Mouse (Mus musculus): ENCODE measurements around the gene BC005561. TPM values are rescaled to one million over a fixed set of nuclear protein-coding genes. Genes with fewer than 3 reads are reported as not detected.
A peak's percentile ranks its signal among the peaks of the same experiment; 100 is the strongest.

The BC005561 gene
- polyA plus RNA-seq (2015; fragmentation: Nextera tagmentation; extraction: Ambion mirVana), result 13.2 and 13.3 TPM in 2 replicates

DNA sequence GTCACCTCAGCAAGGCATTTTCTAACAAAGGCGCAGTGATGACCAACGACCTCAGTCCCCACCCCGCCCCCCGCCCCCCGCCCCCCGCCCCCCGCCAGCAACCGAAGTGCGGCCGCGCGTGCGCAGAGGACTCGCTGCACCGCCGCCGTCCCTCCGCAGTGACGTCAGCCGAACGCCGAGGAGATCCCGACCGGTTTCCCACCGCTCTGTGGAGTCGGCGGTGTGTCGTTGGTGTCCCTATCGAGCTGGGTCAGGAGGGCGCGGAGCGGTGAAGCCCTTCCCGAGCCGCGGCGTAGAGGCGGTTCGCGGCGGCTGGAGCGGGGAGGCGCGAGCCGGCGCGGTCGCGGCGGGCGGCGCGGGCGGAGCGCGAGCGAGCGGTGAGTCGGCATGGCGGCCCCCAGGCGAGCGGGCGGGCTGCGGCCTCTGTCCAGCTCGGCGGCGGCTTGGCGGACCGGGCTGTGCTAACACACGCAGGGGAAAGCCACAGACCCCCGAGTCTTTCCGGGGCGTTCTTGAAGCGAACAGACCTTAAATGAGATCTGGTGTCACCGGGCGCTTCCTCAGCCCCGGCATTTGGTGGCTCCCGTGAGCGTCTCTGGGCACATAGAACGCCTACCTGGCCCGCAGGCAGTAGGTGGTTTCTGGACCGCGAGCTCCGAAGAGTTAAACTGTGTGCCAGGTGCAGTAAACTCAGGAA lies at the start of gene BC005561:
Gene BC005561 (plus strand): TSS at position 158 of the 697 bp plus-strand sequence.
- peak within 1 kb of the TSS; percentile 90 for H3K4me3 ChIP-seq
- peaks cover 11% of the 10 kb centered on the region for H3K4me1 ChIP-seq
- peaks cover 5% of the 10 kb centered on the region; the same call in 1 of the 2 replicates for H3K9me3 ChIP-seq
- peak; percentile 95 for ATAC-seq (replicated peaks)
- no peaks in the 10 kb centered on the region for H3K27me3 ChIP-seq (replicated peaks)
- peaks cover 11% of the 10 kb centered on the region for H3K36me3 ChIP-seq (replicated peaks)
- under 1% methylated on average over 82 of the region's 83 CpGs for WGBS
- peak within 1 kb of the TSS; percentile 70 for H3K4me2 ChIP-seq
- H3K27ac ChIP-seq, result peak within 1 kb of the TSS; percentile 94
- H3K9ac ChIP-seq, result peak within 1 kb of the TSS; percentile 73

DNA sequence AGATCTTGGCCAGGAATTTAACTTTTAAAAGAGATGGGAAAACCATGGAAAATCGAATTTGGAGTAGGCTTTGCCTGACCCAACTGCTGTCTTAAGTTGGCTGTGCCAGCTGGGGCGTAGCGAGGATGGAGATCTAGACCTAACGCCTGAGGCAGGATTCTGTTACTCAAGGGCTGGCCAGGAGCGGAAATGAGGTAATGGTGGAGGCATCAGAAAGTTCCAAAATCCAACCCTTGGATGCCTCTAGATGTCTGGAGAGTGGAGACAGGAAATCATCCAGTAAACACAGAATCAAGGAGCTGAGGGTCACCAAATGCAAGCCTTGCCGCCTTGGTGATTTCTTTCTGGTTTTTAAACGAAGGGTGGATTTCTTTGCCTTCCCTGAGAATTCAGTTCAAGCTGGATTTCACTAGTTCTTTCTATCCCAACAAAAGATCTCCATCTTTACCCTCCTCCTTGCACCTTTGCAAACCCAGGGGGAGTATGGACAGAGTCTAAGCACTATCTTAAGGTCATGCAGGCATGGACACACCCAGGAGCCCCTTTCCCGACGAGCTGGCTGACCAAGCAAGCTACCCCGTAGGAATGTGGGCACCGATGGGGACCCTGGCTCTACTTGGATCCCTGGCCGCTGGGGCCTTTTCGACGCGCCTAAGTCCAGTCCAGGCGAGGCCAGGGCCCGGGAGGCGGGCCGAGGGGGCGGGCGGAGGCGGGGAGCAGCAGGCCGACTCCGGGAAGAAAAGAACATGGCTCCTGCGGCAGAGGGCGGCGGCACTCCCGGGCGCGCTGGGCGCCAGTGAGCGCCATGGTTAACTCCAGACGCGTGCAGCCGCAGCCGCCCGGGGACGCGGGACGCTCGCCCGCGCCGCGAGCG lies 49.1 kb upstream of the BC005561 start, which contains the start of gene Pkd2:
Gene Pkd2 (plus strand): TSS at position 619 of the 874 bp plus-strand sequence.
- WGBS, result 11% methylated on average over 46 of the region's 46 CpGs
- peak; percentile 85 for ATAC-seq (replicated peaks)
- H3K36me3 ChIP-seq (replicated peaks), result 0 out of 2 replicates have a peak, but pooled peaks cover 4% of the 10 kb centered on the region
- peak within 1 kb of the TSS; percentile 66 for H3K4me2 ChIP-seq
- no peaks in the 10 kb centered on the region for H3K9me3 ChIP-seq
- no peaks in the 10 kb centered on the region for H3K27me3 ChIP-seq (replicated peaks)
- H3K4me1 ChIP-seq, result peaks cover 32% of the 10 kb centered on the region
- peak within 1 kb of the TSS; percentile 87 for H3K9ac ChIP-seq
- H3K4me3 ChIP-seq, result peak within 1 kb of the TSS; percentile 83
- peak within 1 kb of the TSS; percentile 90 for H3K27ac ChIP-seq

DNA sequence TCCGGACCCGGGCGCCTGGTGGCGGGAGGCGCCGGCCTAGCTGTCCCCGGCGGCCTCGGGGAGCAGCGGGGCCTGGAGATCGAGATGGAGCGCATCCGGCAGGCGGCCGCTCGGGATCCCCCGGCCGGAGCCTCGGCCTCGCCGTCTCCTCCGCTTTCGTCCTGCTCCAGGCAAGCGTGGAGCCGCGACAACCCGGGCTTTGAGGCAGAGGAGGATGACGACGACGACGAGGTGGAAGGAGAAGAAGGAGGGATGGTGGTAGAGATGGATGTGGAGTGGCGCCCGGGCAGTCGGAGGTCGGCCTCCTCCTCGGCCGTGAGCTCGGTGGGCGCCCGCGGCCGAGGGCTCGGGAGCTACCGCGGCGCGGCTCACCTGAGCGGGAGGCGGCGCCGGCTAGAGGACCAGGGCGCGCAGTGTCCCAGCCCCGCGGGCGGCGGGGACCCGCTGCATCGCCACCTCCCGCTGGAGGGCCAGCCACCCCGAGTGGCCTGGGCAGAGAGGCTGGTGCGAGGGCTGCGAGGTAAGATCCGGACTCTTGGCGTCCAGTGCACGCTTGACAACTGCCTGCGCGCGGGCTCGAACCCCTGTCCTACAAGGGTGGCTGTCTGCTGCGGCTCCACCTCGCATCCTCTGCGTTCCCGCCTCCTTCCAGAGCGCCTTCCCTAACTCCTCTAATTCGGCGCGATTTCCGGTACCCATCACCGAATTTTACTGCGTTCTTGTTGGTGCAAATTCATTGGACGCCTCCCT lies 48.3 kb upstream of the BC005561 start:
- Histone ChIP-seq H3K4me3 (peak overlapping the region; percentile 83), H3K27ac (peak overlapping the region; percentile 90), H3K9ac (peak overlapping the region; percentile 87), H3K9me3 (no peaks in the 10 kb centered on the region), H3K27me3 (replicated peaks) (no peaks in the 10 kb centered on the region), H3K4me2 (peak overlapping the region; percentile 66), H3K4me1 (peaks cover 32% of the 10 kb centered on the region), H3K36me3 (replicated peaks) (0 out of 2 replicates have a peak, but pooled peaks cover 4% of the 10 kb centered on the region)
- under 1% methylated on average over 53 of the region's 82 CpGs for WGBS
- peak; percentile 78 for ATAC-seq (replicated peaks)

DNA sequence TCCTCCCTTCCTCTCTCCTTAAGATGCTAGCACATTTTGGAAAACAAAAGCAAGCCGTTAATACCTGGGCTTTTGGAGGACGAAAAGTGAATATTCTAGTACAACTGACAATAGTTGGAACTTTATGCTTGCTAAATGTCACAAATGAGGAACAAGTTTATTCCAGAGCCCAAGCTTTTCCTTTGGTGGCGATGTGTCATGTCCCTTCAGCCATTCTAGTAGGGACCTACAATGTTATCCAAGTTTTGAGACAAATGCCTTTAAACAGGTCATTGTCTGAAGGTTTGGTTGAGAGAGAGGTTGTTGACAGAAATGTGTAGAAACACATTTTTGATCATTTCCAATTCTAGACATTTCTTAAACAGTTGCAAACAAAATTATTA lies 47.7 kb upstream of the BC005561 start:
- H3K4me3 ChIP-seq, result peak overlapping the region; percentile 83
- H3K27ac ChIP-seq, result peak overlapping the region; percentile 90
- no peaks in the 10 kb centered on the region for H3K27me3 ChIP-seq (replicated peaks)

DNA sequence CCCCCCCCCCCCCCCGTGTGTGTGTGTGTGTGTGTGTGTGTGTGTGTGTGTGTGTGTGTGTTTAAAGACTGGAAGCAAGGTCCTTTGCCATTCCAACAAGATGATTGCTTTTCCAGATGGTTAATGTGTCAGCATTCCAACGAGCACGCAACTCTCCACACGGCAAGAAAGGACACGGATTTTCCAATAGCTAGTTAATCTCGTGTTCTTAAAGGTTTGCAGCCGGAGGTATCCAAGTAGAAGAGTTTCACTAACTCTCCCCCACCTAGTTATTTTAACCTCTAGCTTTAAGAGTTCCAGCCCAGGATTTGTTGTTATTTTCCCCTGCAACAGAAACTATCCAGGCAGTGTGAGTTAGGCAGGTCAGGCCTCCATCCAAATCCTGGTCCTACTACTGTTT lies 47.3 kb upstream of the BC005561 start:
- Histone ChIP-seq H3K27ac (no peak overlapping the region), H3K4me1 (peaks cover 32% of the 10 kb centered on the region), H3K9me3 (no peaks in the 10 kb centered on the region), H3K9ac (no peak overlapping the region), H3K36me3 (replicated peaks) (peaks cover 12% of the 10 kb centered on the region), H3K27me3 (replicated peaks) (no peaks in the 10 kb centered on the region), H3K4me3 (peak overlapping the region; percentile 83), H3K4me2 (peak overlapping the region; percentile 66)
- WGBS, result 47% methylated on average over 6 of the region's 7 CpGs
- no peak for ATAC-seq (replicated peaks)

More for the DNA sequence above, 47.7 kb upstream of the BC005561 start:
- peak overlapping the region; percentile 87 for H3K9ac ChIP-seq
- peak overlapping the region; percentile 66 for H3K4me2 ChIP-seq
- peaks cover 8% of the 10 kb centered on the region; the same call in 1 of the 2 replicates for H3K36me3 ChIP-seq (replicated peaks)
- WGBS, result 33% methylated on average over 3 of the region's 3 CpGs
- H3K9me3 ChIP-seq, result no peaks in the 10 kb centered on the region
- H3K4me1 ChIP-seq, result peaks cover 32% of the 10 kb centered on the region
- no peak for ATAC-seq (replicated peaks)

DNA sequence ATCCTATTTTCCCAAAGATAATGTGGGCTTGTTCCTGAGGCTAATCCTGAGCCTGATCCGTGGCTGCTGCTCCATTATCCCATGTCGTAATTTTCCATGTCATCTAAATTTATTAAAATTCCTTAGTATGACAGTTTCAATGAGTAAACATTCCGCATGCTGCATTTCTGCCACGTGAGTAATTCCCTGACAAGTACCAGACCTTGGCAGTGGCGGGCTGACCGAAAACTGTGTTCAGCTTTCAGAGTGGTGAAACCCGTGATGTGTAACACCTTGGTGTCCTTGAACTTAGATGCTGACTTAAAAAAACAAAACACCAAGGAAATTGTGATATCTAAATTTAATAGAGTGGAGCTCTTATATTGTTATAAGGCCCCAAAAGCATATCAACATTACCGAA lies 42.9 kb upstream of the BC005561 start:
- H3K9me3 ChIP-seq, result no peaks in the 10 kb centered on the region
- 87% methylated on average over 8 of the region's 8 CpGs for WGBS
- no peak overlapping the region for H3K4me3 ChIP-seq
- H3K27ac ChIP-seq, result no peak overlapping the region
- no peak overlapping the region for H3K4me2 ChIP-seq
- peaks cover 16% of the 10 kb centered on the region for H3K36me3 ChIP-seq (replicated peaks)
- peaks cover 20% of the 10 kb centered on the region for H3K4me1 ChIP-seq
- no peak overlapping the region for H3K9ac ChIP-seq
- ATAC-seq (replicated peaks), result no peak
- no peaks in the 10 kb centered on the region for H3K27me3 ChIP-seq (replicated peaks)

DNA sequence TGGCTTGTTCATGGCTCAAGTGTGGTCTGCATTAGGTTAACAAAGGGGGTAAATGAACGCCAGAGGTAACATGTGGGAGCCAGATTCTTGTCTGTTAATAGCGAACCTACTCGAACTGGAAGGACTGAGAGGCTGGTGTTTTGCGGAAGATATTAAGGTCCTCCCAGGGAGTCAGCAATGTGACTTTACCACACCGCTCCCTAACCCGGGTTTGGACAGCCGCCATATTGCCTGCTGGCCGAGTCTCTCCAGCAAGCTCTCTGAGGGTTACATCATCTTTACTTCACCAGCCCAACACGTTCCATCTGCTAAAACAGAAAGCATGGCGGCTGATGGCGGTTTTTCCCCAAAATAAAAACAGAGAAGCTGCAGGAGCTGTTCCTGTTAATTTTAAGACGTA lies 42.4 kb upstream of the BC005561 start:
- Histone ChIP-seq H3K27me3 (replicated peaks) (no peaks in the 10 kb centered on the region), H3K4me1 (peaks cover 18% of the 10 kb centered on the region)
- 91% methylated on average over 12 of the region's 12 CpGs for WGBS

DNA sequence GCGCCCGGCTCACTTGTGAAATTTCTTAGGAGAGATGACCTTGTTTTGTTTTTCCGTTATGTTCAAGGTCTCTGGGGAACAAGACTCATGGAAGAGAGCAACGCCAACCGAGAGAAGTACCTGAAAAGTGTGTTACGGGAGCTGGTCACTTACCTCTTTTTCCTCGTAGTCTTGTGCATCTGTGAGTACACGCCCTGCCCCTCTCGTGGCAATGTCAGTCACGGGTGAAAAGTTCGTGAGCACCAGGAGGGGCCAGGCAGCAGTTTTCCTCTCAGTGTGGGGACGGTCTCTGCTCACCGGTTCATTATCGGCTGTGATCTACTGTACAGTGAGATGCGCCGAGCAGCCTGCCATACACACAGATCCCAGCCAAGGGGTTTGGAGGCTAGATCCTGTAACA lies 41.3 kb upstream of the BC005561 start:
- 94% methylated on average over 16 of the region's 16 CpGs for WGBS
- Histone ChIP-seq H3K27me3 (replicated peaks) (no peaks in the 10 kb centered on the region), H3K9ac (no peak overlapping the region), H3K9me3 (no peaks in the 10 kb centered on the region), H3K27ac (no peak overlapping the region), H3K4me2 (no peak overlapping the region), H3K36me3 (replicated peaks) (peaks cover 18% of the 10 kb centered on the region), H3K4me1 (peaks cover 11% of the 10 kb centered on the region), H3K4me3 (no peak overlapping the region)
- no peak for ATAC-seq (replicated peaks)

More for the DNA sequence above, 42.4 kb upstream of the BC005561 start:
- no peak overlapping the region for H3K4me2 ChIP-seq
- H3K9ac ChIP-seq, result no peak overlapping the region
- no peak overlapping the region for H3K4me3 ChIP-seq
- no peak overlapping the region for H3K27ac ChIP-seq
- H3K9me3 ChIP-seq, result no peaks in the 10 kb centered on the region
- no peak for ATAC-seq (replicated peaks)
- H3K36me3 ChIP-seq (replicated peaks), result peaks cover 16% of the 10 kb centered on the region

DNA sequence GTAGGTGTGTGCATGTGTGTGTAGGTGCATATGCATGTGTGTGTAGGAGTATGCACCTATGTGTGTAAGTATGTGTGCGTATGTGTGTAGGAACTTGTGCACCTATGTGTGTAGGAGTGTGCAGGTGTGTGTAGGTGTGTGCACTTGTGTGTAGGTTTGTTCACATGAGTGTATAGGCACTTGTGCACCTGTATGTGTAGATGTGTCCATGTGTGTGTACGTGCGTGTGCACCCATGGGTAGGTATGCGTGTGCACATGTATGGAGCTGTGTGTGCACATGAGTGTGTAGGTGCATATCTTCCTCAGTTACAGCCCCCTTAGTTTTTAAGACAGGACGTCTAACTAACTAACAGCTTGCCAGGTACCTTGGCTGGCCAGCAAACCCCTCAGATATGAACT lies 39.6 kb upstream of the BC005561 start:
- no peak overlapping the region for H3K27ac ChIP-seq
- H3K9me3 ChIP-seq, result no peaks in the 10 kb centered on the region
- peaks cover 24% of the 10 kb centered on the region for H3K36me3 ChIP-seq (replicated peaks)
- H3K27me3 ChIP-seq (replicated peaks), result no peaks in the 10 kb centered on the region
- H3K4me2 ChIP-seq, result no peak overlapping the region
- 94% methylated on average over 5 of the region's 5 CpGs for WGBS
- no peak overlapping the region for H3K9ac ChIP-seq
- no peak overlapping the region for H3K4me3 ChIP-seq
- ATAC-seq (replicated peaks), result no peak
- H3K4me1 ChIP-seq, result no peaks in the 10 kb centered on the region

DNA sequence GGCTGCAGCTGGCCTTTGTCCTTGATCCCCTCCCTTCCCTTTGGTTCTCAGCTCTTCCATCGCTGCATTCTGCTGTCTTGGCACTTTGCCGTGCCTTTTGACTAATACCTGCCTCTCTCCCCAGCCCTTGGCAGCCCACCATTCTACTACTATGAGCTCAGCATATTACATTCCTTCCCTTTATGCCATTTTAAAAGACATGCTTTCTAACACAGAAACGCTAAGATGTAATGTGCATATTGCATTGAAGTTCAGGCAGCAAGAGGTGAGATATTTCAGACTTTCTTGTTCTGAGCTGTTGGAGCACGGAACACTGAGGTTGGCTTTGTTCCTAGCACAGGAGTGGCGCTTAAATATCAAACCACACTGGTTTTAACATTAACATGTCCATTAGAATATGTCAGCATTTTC lies 37.2 kb upstream of the BC005561 start:
- H3K4me1 ChIP-seq, result no peaks in the 10 kb centered on the region
- H3K36me3 ChIP-seq (replicated peaks), result peaks cover 15% of the 10 kb centered on the region
- no peak for ATAC-seq (replicated peaks)
- 82% methylated on average over 5 of the region's 5 CpGs for WGBS
- H3K4me3 ChIP-seq, result no peak overlapping the region
- no peaks in the 10 kb centered on the region for H3K9me3 ChIP-seq
- H3K9ac ChIP-seq, result no peak overlapping the region
- H3K27me3 ChIP-seq (replicated peaks), result no peaks in the 10 kb centered on the region
- no peak overlapping the region for H3K27ac ChIP-seq
- H3K4me2 ChIP-seq, result no peak overlapping the region

DNA sequence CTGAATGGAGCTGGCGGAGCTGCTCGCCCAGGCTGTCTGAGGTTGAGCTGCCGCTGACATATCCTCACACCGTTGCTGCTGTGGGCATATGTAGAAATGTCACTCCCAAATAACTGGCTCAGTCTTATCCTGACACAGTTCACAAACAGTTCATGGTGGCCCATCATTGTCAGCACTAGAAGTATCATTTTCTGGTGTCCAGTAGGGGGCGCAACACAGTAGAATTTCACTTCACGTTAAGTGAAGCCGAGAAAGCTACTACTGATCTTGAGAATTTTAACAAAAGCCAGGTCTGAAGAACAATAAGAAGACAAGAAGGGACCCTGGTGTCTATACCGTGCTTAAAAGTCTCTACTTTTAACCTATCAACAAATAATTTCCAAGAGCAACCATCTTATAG lies 35.8 kb upstream of the BC005561 start:
- no peak overlapping the region for H3K4me2 ChIP-seq
- 95% methylated on average over 8 of the region's 8 CpGs for WGBS
- H3K9me3 ChIP-seq, result no peaks in the 10 kb centered on the region
- H3K4me3 ChIP-seq, result no peak overlapping the region
- no peaks in the 10 kb centered on the region for H3K27me3 ChIP-seq (replicated peaks)
- no peaks in the 10 kb centered on the region for H3K4me1 ChIP-seq
- H3K9ac ChIP-seq, result no peak overlapping the region
- peaks cover 8% of the 10 kb centered on the region for H3K36me3 ChIP-seq (replicated peaks)
- no peak overlapping the region for H3K27ac ChIP-seq
- no peak for ATAC-seq (replicated peaks)

DNA sequence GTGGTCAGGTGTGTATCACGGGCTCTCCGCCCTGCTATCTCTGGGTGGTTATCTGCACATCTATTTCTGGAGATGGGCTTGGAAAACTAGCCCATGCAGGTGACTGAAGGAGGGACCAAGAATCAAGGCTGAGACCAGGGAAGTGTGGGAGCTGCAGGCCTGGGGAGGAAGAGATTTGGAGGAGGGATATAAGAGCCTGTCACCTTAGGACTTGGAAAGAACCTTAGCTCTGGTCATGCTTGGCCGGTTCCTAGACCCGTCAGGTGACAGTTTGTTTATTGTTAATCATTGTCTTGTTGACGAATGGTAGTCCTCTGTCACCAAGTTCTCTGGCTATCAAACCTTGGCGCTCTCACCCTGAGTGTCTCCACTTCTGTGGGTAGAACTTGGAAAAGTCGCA lies 27.8 kb upstream of the BC005561 start:
- Histone ChIP-seq H3K36me3 (replicated peaks) (peaks cover 35% of the 10 kb centered on the region; the same call in 1 of the 2 replicates), H3K4me2 (no peak overlapping the region), H3K9me3 (no peaks in the 10 kb centered on the region), H3K27me3 (replicated peaks) (no peaks in the 10 kb centered on the region), H3K9ac (no peak overlapping the region), H3K27ac (no peak overlapping the region), H3K4me1 (no peaks in the 10 kb centered on the region), H3K4me3 (no peak overlapping the region)
- 93% methylated on average over 7 of the region's 7 CpGs for WGBS
- ATAC-seq (replicated peaks), result no peak

Measured in midbrain, embryonic 15.5 days (tissue).